Mouse (Mus musculus) left cerebral cortex, adult 11 months (tissue): Measurements from ENCODE around the gene Fbxo44.
"Not testable (repeated sequence)": the region's sequence is repeated elsewhere in the genome, so short reads cannot be mapped to it uniquely, and the experiment has no call there.

Source experiments
- DNase-seq: peaks from one replicate; pipeline ENCODE4 v3.0.0; 2022; ENCODE audit warnings: low spot score

Gene Fbxo44

GRCm38 (mm10) chr4:148160436-148161390, at the start of gene Fbxo44, which contains the start of gene Fbxo2:
Gene Fbxo44, minus strand, starts transcription at chr4:148160482.
Gene Fbxo2, plus strand, starts transcription at chr4:148160621.
- no peak for DNase-seq

- no peak for DNase-seq
Observed at GRCm38 (mm10) chr4:148204873-148205232, 44.6 kb upstream of the Fbxo44 start.

- DNase-seq: no peak
Observed at GRCm38 (mm10) chr4:148204061-148204872, 44.0 kb upstream of the Fbxo44 start.

- DNase-seq: no peak
Observed at GRCm38 (mm10) chr4:148203557-148203956, 43.3 kb upstream of the Fbxo44 start.

- no peak for DNase-seq
Observed at GRCm38 (mm10) chr4:148198721-148199120, 38.4 kb upstream of the Fbxo44 start.

GRCm38 (mm10) chr4:148194400-148194799, 34.1 kb upstream of the Fbxo44 start:
- DNase-seq: no peak

- DNase-seq: no peak
Observed at GRCm38 (mm10) chr4:148192707-148193245, 32.5 kb upstream of the Fbxo44 start.

- not testable (repeated sequence) for DNase-seq
Observed at GRCm38 (mm10) chr4:148188767-148189166, 28.5 kb upstream of the Fbxo44 start.

- no peak for DNase-seq
Observed at GRCm38 (mm10) chr4:148185819-148186218, 25.5 kb upstream of the Fbxo44 start.

- no peak for DNase-seq
Observed at GRCm38 (mm10) chr4:148184564-148184963, 24.3 kb upstream of the Fbxo44 start.

GRCm38 (mm10) chr4:148182363-148182762, 22.1 kb upstream of the Fbxo44 start:
- DNase-seq: no peak

GRCm38 (mm10) chr4:148181483-148181882, 21.2 kb upstream of the Fbxo44 start:
- no peak for DNase-seq

- no peak for DNase-seq
Observed at GRCm38 (mm10) chr4:148177716-148178115, 17.4 kb upstream of the Fbxo44 start.

- DNase-seq: not testable (repeated sequence)
Observed at GRCm38 (mm10) chr4:148176603-148177002, 16.3 kb upstream of the Fbxo44 start.

GRCm38 (mm10) chr4:148174495-148174862, 14.2 kb upstream of the Fbxo44 start:
- DNase-seq: no peak

GRCm38 (mm10) chr4:148173811-148174494, 13.7 kb upstream of the Fbxo44 start:
- no peak for DNase-seq

GRCm38 (mm10) chr4:148171261-148171660, 11.0 kb upstream of the Fbxo44 start:
- no peak for DNase-seq

GRCm38 (mm10) chr4:148170842-148171241, 10.6 kb upstream of the Fbxo44 start:
- DNase-seq: no peak

- DNase-seq: no peak
Observed at GRCm38 (mm10) chr4:148169586-148169985, 9.3 kb upstream of the Fbxo44 start.

- no peak for DNase-seq
Observed at GRCm38 (mm10) chr4:148168287-148168686, 8.0 kb upstream of the Fbxo44 start.

- peak; percentile 66 for DNase-seq
Observed at GRCm38 (mm10) chr4:148166986-148167385, 6.7 kb upstream of the Fbxo44 start.

- peak; percentile 79 for DNase-seq
Observed at GRCm38 (mm10) chr4:148166431-148166830, 6.1 kb upstream of the Fbxo44 start.
